Mouse (Mus musculus) lung, adult 2 months (tissue): ENCODE results near the gene Mfn2. TPM values are rescaled to one million over a fixed set of nuclear protein-coding genes. Genes with fewer than 3 reads are reported as not detected.
A peak's percentile ranks its signal among the peaks of the same experiment; 100 is the strongest.
"Not testable (repeated sequence)": the region's sequence is repeated elsewhere in the genome, so short reads cannot be mapped to it uniquely, and the experiment has no call there.

Source experiments
- DNase-seq: peaks from one replicate; pipeline ENCODE4 v3.0.0; 2022
- H3K4me1 ChIP-seq: fragments of 200-500 bp; 2 replicates; pipeline ENCODE4 v1.6.1; 2011; ENCODE audit warnings: low read length; ENCODE audit not compliant: control insufficient read depth, insufficient read depth
- H3K4me3 ChIP-seq: fragments of 200-500 bp; replicated peaks from 2 replicates; pipeline ENCODE3; 2011; ENCODE audit warnings: low read depth, mild to moderate bottlenecking, control low read depth, low read length; ENCODE audit errors: extremely low read depth
- CTCF ChIP-seq: fragments of 200-500 bp; IDR thresholded peaks from 2 replicates; pipeline ENCODE4 v1.5.1; 2011; ENCODE audit warnings: mild to moderate bottlenecking, low read length, control low read depth; ENCODE audit not compliant: insufficient read depth
- POLR2A ChIP-seq: fragments of 200-500 bp; IDR thresholded peaks from 2 replicates; pipeline ENCODE4 v1.6.1; 2011; ENCODE audit warnings: low read depth, mild to moderate bottlenecking, control low read depth, low read length, borderline replicate concordance; ENCODE audit errors: extremely low read depth
- WGBS: fragments of 180-500 bp; shearing (Covaris S2); methylation state at CpG from one replicate; pipeline ENCODE4 v1.1.7; 2018; 5-methylcytosine and 5-hydroxymethylcytosine counted together
- polyA plus RNA-seq: library from polyadenylated mRNA; depleted of rRNA; stranded (reverse); fragments of >200 nt; gene quantifications from 2 replicates; pipeline ENCODE4 v1.2.3, GENCODE M21; 2012

Gene Mfn2
- polyA plus RNA-seq, 1 experiment = 52.2 TPM

- no peak for TF ChIP-seq POLR2A
- TF ChIP-seq CTCF = no peak
- Histone ChIP-seq H3K4me1 (no peaks in the 10 kb centered on the region), H3K4me3 (no peak overlapping the region)
- no peak for DNase-seq
- WGBS = 72% methylated on average over 4 of the region's 4 CpGs
Observed at GRCm38 (mm10) chr4:147875852-147876575, 28.5 kb downstream of the Mfn2 start.

- TF ChIP-seq POLR2A (no peak), CTCF (no peak)
Observed at GRCm38 (mm10) chr4:147869238-147869637, 35.3 kb downstream of the Mfn2 start.

GRCm38 (mm10) chr4:147868450-147869031 lies 36.0 kb downstream of the Mfn2 start, which contains the start of the genes Miip and Fv1:
Gene Miip (minus strand): TSS chr4:147868816.
Gene Fv1 (plus strand): TSS chr4:147868979.
- Histone ChIP-seq H3K4me1 (peaks cover 8% of the 10 kb centered on the region; the same call in 1 of the 2 replicates), H3K4me3 (peak within 1 kb of the TSS; percentile 91)
- peak; percentile 88 for DNase-seq
- under 1% methylated on average over 30 of the region's 30 CpGs for WGBS
- TF ChIP-seq CTCF (no peak), POLR2A (peak; percentile 76; the same call in 1 of the 2 replicates)

More at GRCm38 (mm10) chr4:147869238-147869637, 35.3 kb downstream of the Mfn2 start:
- WGBS = 8% methylated on average over 5 of the region's 5 CpGs
- DNase-seq = no peak
- peaks cover 8% of the 10 kb centered on the region; the same call in 1 of the 2 replicates for H3K4me1 ChIP-seq
- peak overlapping the region; percentile 70 for H3K4me3 ChIP-seq

- no peak for TF ChIP-seq POLR2A
- Histone ChIP-seq H3K4me3 (peak overlapping the region; percentile 91), H3K4me1 (peaks cover 8% of the 10 kb centered on the region; the same call in 1 of the 2 replicates)
- no peak for DNase-seq
- WGBS = 3% methylated on average over 22 of the region's 22 CpGs
Observed at GRCm38 (mm10) chr4:147867563-147868449, 36.7 kb downstream of the Mfn2 start.

GRCm38 (mm10) chr4:147866793-147867192 lies 37.7 kb downstream of the Mfn2 start:
- not testable (repeated sequence) for DNase-seq

GRCm38 (mm10) chr4:147866056-147866455 lies 38.4 kb downstream of the Mfn2 start:
- DNase-seq = no peak
- peaks cover 8% of the 10 kb centered on the region; the same call in 1 of the 2 replicates for H3K4me1 ChIP-seq
- H3K4me3 ChIP-seq = no peak overlapping the region
- TF ChIP-seq CTCF (no peak), POLR2A (no peak)
- WGBS = 95% methylated on average over 9 of the region's 9 CpGs

More at GRCm38 (mm10) chr4:147866793-147867192, 37.7 kb downstream of the Mfn2 start:
- H3K4me3 ChIP-seq, H3K4me1 ChIP-seq: not testable (repeated sequence)
- WGBS = 36% methylated on average over 3 of the region's 3 CpGs

- no peak for DNase-seq
- peaks cover 8% of the 10 kb centered on the region; the same call in 1 of the 2 replicates for H3K4me1 ChIP-seq
- no peak for TF ChIP-seq CTCF
- no peak for TF ChIP-seq POLR2A
- H3K4me3 ChIP-seq = no peak overlapping the region
- WGBS = 92% methylated on average over 6 of the region's 6 CpGs
Observed at GRCm38 (mm10) chr4:147865651-147866050, 38.9 kb downstream of the Mfn2 start.

- no peak overlapping the region for H3K4me3 ChIP-seq
- TF ChIP-seq POLR2A = no peak
- no peak for TF ChIP-seq CTCF
- no peak for DNase-seq
- 86% methylated on average over 3 of the region's 3 CpGs for WGBS
- H3K4me1 ChIP-seq = no peaks in the 10 kb centered on the region
Observed at GRCm38 (mm10) chr4:147862051-147862450, 42.5 kb downstream of the Mfn2 start.

GRCm38 (mm10) chr4:147850776-147851175 lies 53.7 kb downstream of the Mfn2 start:
- WGBS = 80% methylated on average over 2 of the region's 2 CpGs

More at GRCm38 (mm10) chr4:147850776-147851175, 53.7 kb downstream of the Mfn2 start:
- Histone ChIP-seq H3K4me3 (no peak overlapping the region), H3K4me1 (peaks cover 4% of the 10 kb centered on the region; the same call in 1 of the 2 replicates)
- TF ChIP-seq POLR2A (no peak), CTCF (no peak)
- DNase-seq = no peak
